Mouse (Mus musculus) lung, embryonic 14.5 days (tissue): ENCODE measurements around the gene Chchd10. TPM values are rescaled to one million over a fixed set of nuclear protein-coding genes. Genes with fewer than 3 reads are reported as not detected.

Experiments
- ATAC-seq: fragments of 200-750 bp; cut with Nextera tagmentation; 2 replicates; pipeline ENCODE4 v1.8.0; 2017; ENCODE audit warnings: mild to moderate bottlenecking, moderate TSS enrichment, moderate library complexity; ENCODE audit not compliant: insufficient read depth
- DNase-seq: peaks from one replicate; pipeline ENCODE4 v3.0.0-alpha.2; 2015
- H3K27ac ChIP-seq: fragments of 300-500 bp; sonication (generic); 2 replicates; pipeline ENCODE4 v1.5.1; 2014; ENCODE audit warnings: low read depth, mild to moderate bottlenecking, moderate library complexity
- H3K27me3 ChIP-seq: fragments of 300-500 bp; sonication (generic); 2 replicates; pipeline ENCODE4 v1.6.1; 2014; ENCODE audit warnings: low read length, control low read depth; ENCODE audit not compliant: insufficient read depth
- H3K36me3 ChIP-seq: fragments of 300-500 bp; sonication (generic); 2 replicates; pipeline ENCODE4 v1.6.1; 2014; ENCODE audit warnings: control low read depth; ENCODE audit not compliant: insufficient read depth
- H3K4me1 ChIP-seq: fragments of 300-500 bp; sonication (generic); 2 replicates; pipeline ENCODE4 v1.6.1; 2014; ENCODE audit warnings: antibody characterized with exemption, control low read depth; ENCODE audit not compliant: insufficient read depth
- H3K4me2 ChIP-seq: fragments of 300-500 bp; sonication (generic); 2 replicates; pipeline ENCODE4 v1.6.1; 2014; ENCODE audit warnings: mild to moderate bottlenecking
- H3K4me3 ChIP-seq: fragments of 300-500 bp; sonication (generic); 2 replicates; pipeline ENCODE4 v1.5.1; 2014; ENCODE audit warnings: low read depth, low read length
- H3K9ac ChIP-seq: fragments of 300-500 bp; sonication (generic); 2 replicates; pipeline ENCODE4 v1.6.1; 2014
- H3K9me3 ChIP-seq: fragments of 300-500 bp; sonication (generic); 2 replicates; pipeline ENCODE4 v1.6.1; 2016; ENCODE audit warnings: low read depth, low read length, control low read depth
- CTCF ChIP-seq: IDR thresholded peaks from 2 replicates; pipeline ENCODE4 v1.5.1; 2016; ENCODE audit warnings: antibody characterized with exemption, low read depth
- WGBS: fragments of 180-500 bp; shearing (Covaris S2); extraction: QIAGEN DNeasy Blood & Tissue Kit; methylation state at CpG from one replicate; pipeline ENCODE4 v1.1.7; 2014; 5-methylcytosine and 5-hydroxymethylcytosine counted together
- polyA plus RNA-seq: library from polyadenylated mRNA; unstranded; fragments of >200 nt; fragmentation: Nextera tagmentation; extraction: Ambion mirVana; gene quantifications from 2 replicates; pipeline ENCODE4 v1.2.1, GENCODE M21; 2014

Chchd10 gene
- polyA plus RNA-seq, 1 experiment from 2014 or later: 24.3 TPM

- peaks cover 58% of the 10 kb centered on the region for H3K36me3 ChIP-seq
- no peak for TF ChIP-seq CTCF
- H3K4me2 ChIP-seq: no peak overlapping the region
- ATAC-seq (no peak), DNase-seq (no peak)
- WGBS: 90% methylated on average over 5 of the region's 5 CpGs
- H3K9me3 ChIP-seq: no peaks in the 10 kb centered on the region
- no peaks in the 10 kb centered on the region for H3K27me3 ChIP-seq
- H3K4me1 ChIP-seq: no peaks in the 10 kb centered on the region; the same call in 1 of the 2 replicates
- no peak overlapping the region for H3K27ac ChIP-seq
- no peak overlapping the region for H3K4me3 ChIP-seq
- no peak overlapping the region for H3K9ac ChIP-seq
Measured at GRCm38 (mm10) chr10:75895730-75896129, 37.2 kb upstream of the Chchd10 start.

- no peak overlapping the region for H3K4me3 ChIP-seq
- H3K27me3 ChIP-seq: no peaks in the 10 kb centered on the region
- H3K9me3 ChIP-seq: no peaks in the 10 kb centered on the region
- no peak for ATAC-seq
- no peak overlapping the region for H3K4me2 ChIP-seq
- peaks cover 62% of the 10 kb centered on the region for H3K36me3 ChIP-seq
- no peak overlapping the region for H3K27ac ChIP-seq
- no peak for DNase-seq
- 92% methylated on average over 1 of the region's 1 CpGs for WGBS
- H3K4me1 ChIP-seq: no peaks in the 10 kb centered on the region; the same call in 1 of the 2 replicates
- TF ChIP-seq CTCF: no peak
- no peak overlapping the region for H3K9ac ChIP-seq
Measured at GRCm38 (mm10) chr10:75896208-75896607, 36.7 kb upstream of the Chchd10 start.

GRCm38 (mm10) chr10:75897373-75897772, 35.6 kb upstream of the Chchd10 start:
- DNase-seq: peak; percentile 84
- TF ChIP-seq CTCF: peak; percentile 85

GRCm38 (mm10) chr10:75898039-75898564, 34.8 kb upstream of the Chchd10 start:
- ATAC-seq (no peak), DNase-seq (no peak)
- Histone ChIP-seq H3K4me2 (no peak overlapping the region), H3K36me3 (peaks cover 81% of the 10 kb centered on the region), H3K9ac (no peak overlapping the region), H3K4me3 (no peak overlapping the region), H3K4me1 (no peaks in the 10 kb centered on the region; the same call in 1 of the 2 replicates), H3K27me3 (no peaks in the 10 kb centered on the region), H3K9me3 (no peaks in the 10 kb centered on the region), H3K27ac (no peak overlapping the region)
- TF ChIP-seq CTCF: no peak
- WGBS: 72% methylated on average over 6 of the region's 6 CpGs

More at GRCm38 (mm10) chr10:75897373-75897772, 35.6 kb upstream of the Chchd10 start:
- 40% methylated on average over 6 of the region's 6 CpGs for WGBS
- no peaks in the 10 kb centered on the region; the same call in 1 of the 2 replicates for H3K4me1 ChIP-seq
- ATAC-seq: no peak
- H3K9me3 ChIP-seq: no peaks in the 10 kb centered on the region
- peaks cover 74% of the 10 kb centered on the region for H3K36me3 ChIP-seq
- no peak overlapping the region for H3K9ac ChIP-seq
- no peak overlapping the region for H3K4me3 ChIP-seq
- H3K4me2 ChIP-seq: no peak overlapping the region
- no peak overlapping the region for H3K27ac ChIP-seq
- H3K27me3 ChIP-seq: no peaks in the 10 kb centered on the region

GRCm38 (mm10) chr10:75898846-75899245, 34.1 kb upstream of the Chchd10 start:
- ATAC-seq: no peak
- H3K27ac ChIP-seq: no peak overlapping the region
- 68% methylated on average over 3 of the region's 3 CpGs for WGBS

GRCm38 (mm10) chr10:75904391-75904790, 28.5 kb upstream of the Chchd10 start:
- no peaks in the 10 kb centered on the region for H3K9me3 ChIP-seq
- no peaks in the 10 kb centered on the region for H3K27me3 ChIP-seq
- 87% methylated on average over 5 of the region's 5 CpGs for WGBS
- TF ChIP-seq CTCF: no peak
- H3K27ac ChIP-seq: no peak overlapping the region
- no peaks in the 10 kb centered on the region for H3K4me1 ChIP-seq
- H3K4me2 ChIP-seq: no peak overlapping the region
- no peak for DNase-seq
- peaks cover 92% of the 10 kb centered on the region for H3K36me3 ChIP-seq
- no peak overlapping the region for H3K9ac ChIP-seq
- H3K4me3 ChIP-seq: no peak overlapping the region
- no peak for ATAC-seq

More at GRCm38 (mm10) chr10:75898846-75899245, 34.1 kb upstream of the Chchd10 start:
- Histone ChIP-seq H3K27me3 (no peaks in the 10 kb centered on the region), H3K4me2 (no peak overlapping the region), H3K4me1 (no peaks in the 10 kb centered on the region), H3K4me3 (no peak overlapping the region), H3K9me3 (no peaks in the 10 kb centered on the region), H3K9ac (no peak overlapping the region), H3K36me3 (peaks cover 89% of the 10 kb centered on the region)
- DNase-seq: no peak
- TF ChIP-seq CTCF: no peak

GRCm38 (mm10) chr10:75906882-75907281, 26.0 kb upstream of the Chchd10 start:
- Histone ChIP-seq H3K9me3 (no peaks in the 10 kb centered on the region), H3K4me3 (no peak overlapping the region), H3K4me2 (no peak overlapping the region), H3K9ac (no peak overlapping the region), H3K36me3 (peaks cover 93% of the 10 kb centered on the region), H3K4me1 (no peaks in the 10 kb centered on the region), H3K27ac (no peak overlapping the region), H3K27me3 (no peaks in the 10 kb centered on the region)
- WGBS: 84% methylated on average over 4 of the region's 4 CpGs
- no peak for ATAC-seq
- no peak for DNase-seq
- no peak for TF ChIP-seq CTCF
